Mouse (Mus musculus) cerebellum, adult 2 months (tissue): ENCODE measurements at regions not wholly inside any gene's neighbourhood (a gene's known extent, or its start where the extent isn't known, plus 50 kb on each side); places are given as distances from the start of the nearest gene placed in this dataset.

ENCODE experiments used
- DNase-seq, 2 experiments: peaks; one replicate each; pipeline ENCODE4 v3.0.0; 2021
- H3K27ac ChIP-seq: fragments of 200-500 bp; 2 replicates; pipeline ENCODE4 v1.5.1; 2012; ENCODE audit warnings: low read length, control low read depth, inconsistent platforms; ENCODE audit not compliant: insufficient read depth
- H3K27me3 ChIP-seq: fragments of 200-500 bp; 2 replicates; pipeline ENCODE4 v1.6.1; 2012; ENCODE audit warnings: inconsistent platforms, mild to moderate bottlenecking, low read length, moderate library complexity; ENCODE audit not compliant: control insufficient read depth, insufficient read depth
- H3K4me1 ChIP-seq: fragments of 200-500 bp; 2 replicates; pipeline ENCODE4 v1.6.1; 2011; ENCODE audit warnings: low read length; ENCODE audit not compliant: control insufficient read depth, insufficient read depth
- H3K4me3 ChIP-seq: fragments of 200-500 bp; replicated peaks from 2 replicates; pipeline ENCODE3; 2011; ENCODE audit warnings: mild to moderate bottlenecking, low read depth, low read length, control low read depth; ENCODE audit not compliant: insufficient read depth
- CTCF ChIP-seq: fragments of 200-500 bp; IDR thresholded peaks from 2 replicates; pipeline ENCODE4 v1.5.1; 2011; ENCODE audit warnings: low read depth, mild to moderate bottlenecking, control low read depth, low read length, moderate library complexity, borderline replicate concordance; ENCODE audit not compliant: insufficient read depth
- POLR2A ChIP-seq: fragments of 200-500 bp; IDR thresholded peaks from 2 replicates; pipeline ENCODE4 v1.6.1; 2011; ENCODE audit warnings: low read length, control low read depth, borderline replicate concordance; ENCODE audit not compliant: insufficient read depth
- WGBS: fragments of 180-500 bp; shearing (Covaris S2); methylation state at CpG from one replicate; pipeline ENCODE4 v1.1.7; 2018; 5-methylcytosine and 5-hydroxymethylcytosine counted together

- H3K27ac ChIP-seq, result no peak overlapping the region
- DNase-seq, result no peak
- no peaks in the 10 kb centered on the region for H3K27me3 ChIP-seq
- TF ChIP-seq CTCF, result no peak
- no peak for TF ChIP-seq POLR2A
- peaks cover 8% of the 10 kb centered on the region for H3K4me1 ChIP-seq
- H3K4me3 ChIP-seq, result no peak overlapping the region
- WGBS, result 41% methylated on average over 10 of the region's 10 CpGs
These were observed 85.2 kb upstream of the Tmem189 start for GRCm38 (mm10) chr2:167774806-167775179.

DNA sequence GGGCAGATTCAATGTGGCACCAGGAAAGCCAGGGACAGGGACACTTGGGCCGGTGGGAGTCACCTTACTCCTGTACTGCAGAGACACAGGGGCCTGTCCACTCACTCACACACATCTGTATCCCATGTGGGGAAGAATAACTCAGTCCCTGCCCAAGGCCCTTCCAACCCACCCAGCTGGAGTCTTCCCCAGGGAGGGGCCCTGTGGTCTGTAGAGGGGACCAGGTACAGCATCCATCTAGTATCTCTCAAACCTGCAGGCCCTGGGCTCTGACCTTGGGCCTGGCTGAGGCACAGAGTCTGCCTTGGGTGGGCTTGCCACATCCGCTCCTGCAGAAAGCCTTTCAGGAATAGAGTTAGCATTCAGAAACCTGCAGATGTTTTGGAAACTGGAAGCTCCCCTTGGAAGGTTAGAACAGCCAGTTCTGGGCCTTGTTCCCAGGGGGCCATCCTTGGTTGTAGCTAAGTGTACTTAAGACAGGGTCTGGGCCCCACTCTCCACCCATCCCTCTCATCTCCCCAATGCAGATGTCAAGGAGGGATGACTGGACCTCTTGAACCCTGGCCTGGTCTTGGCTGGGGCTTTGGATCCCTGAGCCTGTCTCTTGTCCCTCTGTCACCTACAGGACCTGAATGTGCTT is 84.7 kb upstream of the Tmem189 start:
- H3K4me1 ChIP-seq, result peaks cover 8% of the 10 kb centered on the region
- H3K27me3 ChIP-seq, result no peaks in the 10 kb centered on the region
- no peak overlapping the region for H3K27ac ChIP-seq
- TF ChIP-seq POLR2A, result no peak
- no peak for TF ChIP-seq CTCF
- H3K4me3 ChIP-seq, result no peak overlapping the region
- WGBS, result 98% methylated on average over 2 of the region's 2 CpGs
- no peak for DNase-seq

- no peak overlapping the region for H3K27ac ChIP-seq
- H3K27me3 ChIP-seq, result no peaks in the 10 kb centered on the region
- no peak for DNase-seq
- H3K4me1 ChIP-seq, result peaks cover 7% of the 10 kb centered on the region
- WGBS, result 95% methylated on average over 5 of the region's 5 CpGs
- TF ChIP-seq CTCF (no peak), POLR2A (no peak)
- H3K4me3 ChIP-seq, result no peak overlapping the region
These were observed 83.2 kb upstream of the Tmem189 start for GRCm38 (mm10) chr2:167772834-167773233.

DNA sequence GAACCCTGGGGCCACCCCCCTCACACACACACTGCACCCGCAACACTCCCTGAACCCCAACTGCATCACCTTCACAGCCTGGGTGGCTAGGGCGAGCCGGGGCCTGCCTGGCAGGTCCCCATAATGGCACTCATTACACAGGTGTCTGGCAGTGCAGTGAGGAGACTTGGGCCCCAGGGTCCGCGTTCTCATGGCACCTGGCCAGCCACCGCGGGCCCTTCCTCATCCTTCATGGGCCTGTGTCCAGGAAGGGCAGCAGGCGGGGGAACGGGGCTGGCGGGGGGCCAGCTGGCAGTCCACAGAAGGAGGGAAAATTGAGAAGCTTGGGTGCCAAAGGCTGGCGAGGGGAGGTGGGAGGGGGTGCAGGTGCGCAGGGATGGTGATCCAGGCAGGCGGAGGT is 78.3 kb upstream of the Tmem189 start:
- H3K27ac ChIP-seq, result no peak overlapping the region
- no peak for TF ChIP-seq CTCF
- no peak for TF ChIP-seq POLR2A
- DNase-seq, result no peak
- H3K4me3 ChIP-seq, result no peak overlapping the region
- no peaks in the 10 kb centered on the region for H3K27me3 ChIP-seq
- H3K4me1 ChIP-seq, result no peaks in the 10 kb centered on the region
- WGBS, result 16% methylated on average over 13 of the region's 13 CpGs

DNA sequence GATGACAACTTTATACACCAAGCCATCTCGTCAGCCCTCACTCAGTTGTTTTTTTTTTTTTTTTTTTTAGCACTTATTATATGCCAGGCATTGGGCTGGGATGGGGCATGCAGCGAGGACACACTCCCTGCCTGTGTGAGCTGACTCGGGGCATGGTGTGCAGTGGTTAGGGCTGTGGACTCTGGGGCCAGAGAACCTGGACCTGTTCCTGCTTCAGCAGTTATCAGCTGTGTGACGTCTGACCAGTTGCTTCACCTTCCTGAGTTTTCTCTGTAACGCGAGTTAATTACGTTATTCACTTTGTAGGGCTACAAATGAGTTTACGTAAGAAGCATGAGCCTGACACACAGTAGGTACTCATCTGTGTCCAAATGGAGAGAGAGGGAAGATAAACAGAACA is 77.7 kb upstream of the Tmem189 start:
- DNase-seq, result no peak
- 83% methylated on average over 8 of the region's 8 CpGs for WGBS
- no peak for TF ChIP-seq POLR2A
- no peak for TF ChIP-seq CTCF
- Histone ChIP-seq H3K4me3 (no peak overlapping the region), H3K27ac (no peak overlapping the region), H3K27me3 (no peaks in the 10 kb centered on the region), H3K4me1 (no peaks in the 10 kb centered on the region)

DNA sequence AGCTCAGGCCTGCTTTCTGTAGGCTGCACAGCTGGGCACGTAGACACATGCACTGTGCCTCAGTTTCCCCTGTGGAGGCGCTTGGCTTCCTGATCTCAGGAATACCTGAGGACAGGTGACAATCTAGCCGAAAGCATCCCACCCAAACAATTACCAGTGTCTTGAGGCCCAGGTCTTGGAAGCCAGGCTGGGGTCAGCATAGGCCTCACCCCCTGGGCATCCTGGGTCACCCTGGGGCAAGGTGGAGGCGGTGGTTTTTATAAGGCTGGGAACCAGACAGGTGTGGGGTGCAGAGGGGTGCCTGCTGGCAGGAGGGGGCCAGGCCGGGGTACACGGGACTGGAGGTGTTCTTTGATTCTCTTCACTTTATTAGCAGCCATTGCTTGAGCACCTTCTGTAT is 76.2 kb upstream of the Tmem189 start:
- TF ChIP-seq CTCF (no peak), POLR2A (no peak)
- H3K27ac ChIP-seq, result no peak overlapping the region
- H3K4me3 ChIP-seq, result no peak overlapping the region
- H3K27me3 ChIP-seq, result no peaks in the 10 kb centered on the region
- H3K4me1 ChIP-seq, result no peaks in the 10 kb centered on the region
- no peak for DNase-seq
- 91% methylated on average over 6 of the region's 6 CpGs for WGBS

DNA sequence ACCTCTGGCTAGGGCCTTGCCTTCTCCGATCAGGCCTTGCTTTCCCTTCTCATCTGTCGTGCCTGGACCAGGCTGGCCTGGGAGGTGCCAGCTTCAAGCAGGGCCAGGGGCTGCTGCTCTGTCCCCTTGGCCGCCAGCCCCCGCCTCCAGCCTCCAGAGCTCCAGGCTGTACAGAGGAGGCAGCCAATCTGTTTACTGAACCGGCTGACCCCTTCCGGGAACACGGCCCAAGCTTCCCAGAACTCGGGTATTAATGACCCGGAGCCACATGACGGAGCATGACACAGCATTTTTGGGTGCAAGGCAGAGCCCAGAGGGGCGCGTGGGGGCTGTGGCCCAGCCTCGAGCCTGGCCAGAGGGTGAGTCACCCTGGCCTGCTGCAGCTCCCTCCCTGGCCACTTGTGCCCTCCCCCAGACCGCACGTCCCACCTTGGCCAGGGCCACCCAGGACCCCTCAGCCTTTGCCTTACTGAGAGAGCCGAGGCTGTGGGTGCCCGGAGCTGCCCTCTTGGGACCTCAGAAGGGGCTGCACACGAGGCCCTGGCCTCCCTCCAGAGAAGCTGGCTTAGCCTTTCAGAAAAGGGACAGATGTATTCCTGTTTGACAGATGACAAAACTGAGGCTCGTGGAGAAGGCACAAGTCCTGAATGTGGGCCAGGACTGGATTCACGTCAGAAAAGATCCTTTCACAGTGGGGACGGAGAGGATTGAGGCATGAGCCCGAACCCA is 75.6 kb upstream of the Tmem189 start:
- WGBS, result 22% methylated on average over 22 of the region's 22 CpGs
- no peaks in the 10 kb centered on the region for H3K4me1 ChIP-seq
- peak; percentile 42 to 55 for DNase-seq
- TF ChIP-seq CTCF (no peak), POLR2A (no peak)
- no peak overlapping the region for H3K4me3 ChIP-seq
- H3K27ac ChIP-seq, result no peak overlapping the region
- H3K27me3 ChIP-seq, result no peaks in the 10 kb centered on the region

DNA sequence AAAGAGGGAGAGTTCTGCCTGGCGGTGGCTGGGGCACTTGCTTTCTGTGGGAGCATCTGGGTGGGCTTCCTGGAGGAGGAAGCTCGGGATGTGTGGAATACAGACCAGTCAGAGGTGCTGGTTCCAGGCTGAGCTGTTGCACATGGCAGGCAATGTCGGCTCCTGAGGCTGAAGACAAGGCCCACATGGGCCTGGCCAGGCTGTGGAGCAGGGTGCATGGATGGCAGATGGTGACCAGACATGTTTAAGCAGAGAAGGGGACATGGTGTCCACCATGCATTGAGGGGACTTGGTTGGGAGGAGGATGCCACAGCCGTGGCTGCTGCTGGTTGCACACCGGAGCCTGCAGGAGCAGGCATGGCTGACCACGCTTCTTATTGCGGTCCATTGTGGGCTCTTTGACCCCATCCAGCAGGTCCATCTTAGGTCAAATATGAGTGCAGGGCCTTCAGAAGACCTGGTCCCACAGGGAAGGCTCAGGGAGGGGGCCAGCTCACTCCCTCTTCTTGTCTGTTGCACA is 74.3 kb upstream of the Tmem189 start:
- no peak for DNase-seq
- TF ChIP-seq POLR2A (no peak), CTCF (no peak)
- WGBS, result 81% methylated on average over 7 of the region's 7 CpGs
- no peak overlapping the region for H3K27ac ChIP-seq
- H3K27me3 ChIP-seq, result no peaks in the 10 kb centered on the region
- no peaks in the 10 kb centered on the region for H3K4me1 ChIP-seq
- H3K4me3 ChIP-seq, result no peak overlapping the region
